Mouse (Mus musculus) forebrain, embryonic 10.5 days (tissue): ENCODE results near the gene Hoxd8. TPM values are rescaled to one million over a fixed set of nuclear protein-coding genes. Genes with fewer than 3 reads are reported as not detected.

Experiments
- DNase-seq: peaks from one replicate; pipeline ENCODE4 v3.0.0-alpha.2; 2017; ENCODE audit warnings: low spot score; ENCODE audit errors: extremely low spot score
- H3K27ac ChIP-seq: fragments of 300-500 bp; sonication (generic); 2 replicates; pipeline ENCODE4 v1.5.1; 2016; ENCODE audit warnings: mild to moderate bottlenecking
- H3K27me3 ChIP-seq: fragments of 300-500 bp; sonication (generic); 2 replicates; pipeline ENCODE4 v1.6.1; 2016; ENCODE audit warnings: mild to moderate bottlenecking; ENCODE audit not compliant: poor library complexity, severe bottlenecking
- H3K36me3 ChIP-seq: fragments of 300-500 bp; sonication (generic); replicated peaks from 2 replicates; pipeline ENCODE4 v1.6.1; 2016; ENCODE audit warnings: mild to moderate bottlenecking, moderate library complexity
- H3K4me1 ChIP-seq: fragments of 300-500 bp; sonication (generic); 2 replicates; pipeline ENCODE4 v1.6.1; 2016
- H3K4me3 ChIP-seq: fragments of 300-500 bp; sonication (generic); 2 replicates; pipeline ENCODE4 v1.5.1; 2016; ENCODE audit warnings: mild to moderate bottlenecking, moderate library complexity
- H3K9me3 ChIP-seq: fragments of 300-500 bp; sonication (generic); 2 replicates; pipeline ENCODE4 v1.6.1; 2016; ENCODE audit warnings: mild to moderate bottlenecking, moderate library complexity
- WGBS: fragments of 180-500 bp; shearing (Covaris S2); methylation state at CpG from one replicate; pipeline ENCODE4 v1.1.7; 2016; 5-methylcytosine and 5-hydroxymethylcytosine counted together
- polyA plus RNA-seq: library from polyadenylated mRNA; unstranded; fragments of >200 nt; fragmentation: Nextera tagmentation; extraction: Ambion mirVana; gene quantifications from 2 replicates; pipeline ENCODE4 v1.2.1, GENCODE M21; 2016

The Hoxd8 gene
- polyA plus RNA-seq, 1 experiment from 2014 or later: not detected

- DNase-seq: peak; percentile 34
- no peak overlapping the region for H3K4me3 ChIP-seq
- H3K9me3 ChIP-seq: no peaks in the 10 kb centered on the region
- peaks cover 100% of the 10 kb centered on the region for H3K27me3 ChIP-seq
- H3K4me1 ChIP-seq: peaks cover 11% of the 10 kb centered on the region
- no peak overlapping the region for H3K27ac ChIP-seq
- H3K36me3 ChIP-seq: no peaks in the 10 kb centered on the region
- WGBS: under 1% methylated on average over 16 of the region's 16 CpGs
Measured at GRCm38 (mm10) chr2:74710929-74711543, 6.6 kb downstream of the Hoxd8 start.

- under 1% methylated on average over 65 of the region's 65 CpGs for WGBS
- Histone ChIP-seq H3K27ac (no peak within 1 kb of the TSS), H3K4me3 (peak within 1 kb of the TSS; percentile 21; the same call in 1 of the 2 replicates), H3K4me1 (peaks cover 13% of the 10 kb centered on the region), H3K9me3 (no peaks in the 10 kb centered on the region), H3K27me3 (peaks cover 100% of the 10 kb centered on the region), H3K36me3 (no peaks in the 10 kb centered on the region)
- DNase-seq: peak; percentile 51
Measured at GRCm38 (mm10) chr2:74711721-74712621, 7.6 kb downstream of the Hoxd8 start, which contains the start of the genes Hoxd3 and Hoxd4. Gene Hoxd3, plus strand, starts transcription at chr2:74711927. Gene Hoxd4, plus strand, starts transcription at chr2:74711929.

- 3% methylated on average over 19 of the region's 19 CpGs for WGBS
- Histone ChIP-seq H3K36me3 (no peaks in the 10 kb centered on the region), H3K4me3 (no peak overlapping the region), H3K27me3 (peaks cover 100% of the 10 kb centered on the region), H3K9me3 (no peaks in the 10 kb centered on the region), H3K4me1 (peaks cover 13% of the 10 kb centered on the region), H3K27ac (no peak overlapping the region)
- peak; percentile 26 for DNase-seq
Measured at GRCm38 (mm10) chr2:74713239-74714150, 9.1 kb downstream of the Hoxd8 start.

- Histone ChIP-seq H3K27me3 (peaks cover 100% of the 10 kb centered on the region), H3K9me3 (no peaks in the 10 kb centered on the region), H3K27ac (no peak overlapping the region), H3K36me3 (no peaks in the 10 kb centered on the region), H3K4me1 (peaks cover 13% of the 10 kb centered on the region), H3K4me3 (no peak overlapping the region)
- 2% methylated on average over 18 of the region's 18 CpGs for whole genome bisulfite sequencing
- DNase-seq: peak; percentile 16
Measured at GRCm38 (mm10) chr2:74714156-74714789, 9.9 kb downstream of the Hoxd8 start.

- no peak overlapping the region for H3K4me3 ChIP-seq
- H3K27me3 ChIP-seq: peaks cover 100% of the 10 kb centered on the region
- DNase-seq: peak; percentile 34
- under 1% methylated on average over 14 of the region's 14 CpGs for WGBS
- H3K36me3 ChIP-seq: no peaks in the 10 kb centered on the region
- H3K4me1 ChIP-seq: peaks cover 13% of the 10 kb centered on the region
- H3K9me3 ChIP-seq: no peaks in the 10 kb centered on the region
- H3K27ac ChIP-seq: no peak overlapping the region
Measured at GRCm38 (mm10) chr2:74714881-74715280, 10.5 kb downstream of the Hoxd8 start.

GRCm38 (mm10) chr2:74715504-74716241 is 11.3 kb downstream of the Hoxd8 start:
- H3K4me3 ChIP-seq: peak overlapping the region; percentile 39
- WGBS: 4% methylated on average over 26 of the region's 26 CpGs
- peaks cover 13% of the 10 kb centered on the region for H3K4me1 ChIP-seq
- no peaks in the 10 kb centered on the region for H3K9me3 ChIP-seq
- peaks cover 100% of the 10 kb centered on the region for H3K27me3 ChIP-seq
- no peaks in the 10 kb centered on the region for H3K36me3 ChIP-seq
- H3K27ac ChIP-seq: no peak overlapping the region
- peak; percentile 89 for DNase-seq

GRCm38 (mm10) chr2:74720384-74720783 is 16.0 kb downstream of the Hoxd8 start:
- H3K27ac ChIP-seq: no peak overlapping the region
- peaks cover 5% of the 10 kb centered on the region; the same call in 1 of the 2 replicates for H3K4me1 ChIP-seq
- no peak for DNase-seq
- H3K4me3 ChIP-seq: no peak overlapping the region
- H3K27me3 ChIP-seq: peaks cover 100% of the 10 kb centered on the region
- H3K9me3 ChIP-seq: no peaks in the 10 kb centered on the region
- WGBS: 6% methylated on average over 2 of the region's 2 CpGs
- H3K36me3 ChIP-seq: no peaks in the 10 kb centered on the region

GRCm38 (mm10) chr2:74720955-74721491 is 16.6 kb downstream of the Hoxd8 start:
- WGBS: 3% methylated on average over 5 of the region's 5 CpGs
- DNase-seq: no peak
- Histone ChIP-seq H3K4me1 (peaks cover 2% of the 10 kb centered on the region; the same call in 1 of the 2 replicates), H3K4me3 (no peak overlapping the region), H3K36me3 (no peaks in the 10 kb centered on the region), H3K27ac (no peak overlapping the region), H3K27me3 (peaks cover 100% of the 10 kb centered on the region), H3K9me3 (no peaks in the 10 kb centered on the region)

- H3K9me3 ChIP-seq: no peaks in the 10 kb centered on the region
- H3K27ac ChIP-seq: no peak overlapping the region
- no peak for DNase-seq
- H3K27me3 ChIP-seq: peaks cover 100% of the 10 kb centered on the region
- H3K4me1 ChIP-seq: no peaks in the 10 kb centered on the region
- H3K4me3 ChIP-seq: no peak overlapping the region
- 5% methylated on average over 6 of the region's 6 CpGs for WGBS
- no peaks in the 10 kb centered on the region for H3K36me3 ChIP-seq
Measured at GRCm38 (mm10) chr2:74721882-74722281, 17.5 kb downstream of the Hoxd8 start.

GRCm38 (mm10) chr2:74722949-74723348 is 18.5 kb downstream of the Hoxd8 start:
- peaks cover 100% of the 10 kb centered on the region for H3K27me3 ChIP-seq
- DNase-seq: peak; percentile 31
- no peak overlapping the region for H3K4me3 ChIP-seq
- 1% methylated on average over 8 of the region's 8 CpGs for WGBS
- H3K4me1 ChIP-seq: peaks cover 7% of the 10 kb centered on the region
- H3K9me3 ChIP-seq: no peaks in the 10 kb centered on the region
- H3K36me3 ChIP-seq: no peaks in the 10 kb centered on the region
- H3K27ac ChIP-seq: no peak overlapping the region

GRCm38 (mm10) chr2:74724244-74725015 is 20.0 kb downstream of the Hoxd8 start:
- Histone ChIP-seq H3K36me3 (no peaks in the 10 kb centered on the region), H3K9me3 (no peaks in the 10 kb centered on the region), H3K4me1 (peaks cover 7% of the 10 kb centered on the region), H3K4me3 (no peak overlapping the region), H3K27me3 (peaks cover 100% of the 10 kb centered on the region), H3K27ac (no peak overlapping the region)
- WGBS: 7% methylated on average over 7 of the region's 7 CpGs
- DNase-seq: peak; percentile 32
